Mouse (Mus musculus) spleen, adult 2 months (tissue): Measurements from ENCODE around the gene Atp5d.

Experiments used
- CTCF ChIP-seq: fragments of 200-500 bp; IDR thresholded peaks from 2 replicates; pipeline ENCODE4 v1.5.1; 2011; ENCODE audit warnings: mild to moderate bottlenecking, inconsistent platforms; ENCODE audit not compliant: insufficient read depth, insufficient read length, insufficient replicate concordance; ENCODE audit errors: extremely low read depth
- POLR2A ChIP-seq: fragments of 200-500 bp; IDR thresholded peaks from 2 replicates; pipeline ENCODE4 v1.6.1; 2011; ENCODE audit warnings: low read depth, low read length, inconsistent platforms

GRCm38 (mm10) chr10:80162243-80162608, 23.8 kb downstream of the Atp5d start:
- TF ChIP-seq POLR2A (no peak), CTCF (no peak)
